Mouse (Mus musculus): ENCODE measurements around the gene Lgalsl. TPM values are rescaled to one million over a fixed set of nuclear protein-coding genes. Genes with fewer than 3 reads are reported as not detected.

Lgalsl gene
- polyA plus RNA-seq, 1 experiment from 2014 or later: 94.2 TPM

DNA sequence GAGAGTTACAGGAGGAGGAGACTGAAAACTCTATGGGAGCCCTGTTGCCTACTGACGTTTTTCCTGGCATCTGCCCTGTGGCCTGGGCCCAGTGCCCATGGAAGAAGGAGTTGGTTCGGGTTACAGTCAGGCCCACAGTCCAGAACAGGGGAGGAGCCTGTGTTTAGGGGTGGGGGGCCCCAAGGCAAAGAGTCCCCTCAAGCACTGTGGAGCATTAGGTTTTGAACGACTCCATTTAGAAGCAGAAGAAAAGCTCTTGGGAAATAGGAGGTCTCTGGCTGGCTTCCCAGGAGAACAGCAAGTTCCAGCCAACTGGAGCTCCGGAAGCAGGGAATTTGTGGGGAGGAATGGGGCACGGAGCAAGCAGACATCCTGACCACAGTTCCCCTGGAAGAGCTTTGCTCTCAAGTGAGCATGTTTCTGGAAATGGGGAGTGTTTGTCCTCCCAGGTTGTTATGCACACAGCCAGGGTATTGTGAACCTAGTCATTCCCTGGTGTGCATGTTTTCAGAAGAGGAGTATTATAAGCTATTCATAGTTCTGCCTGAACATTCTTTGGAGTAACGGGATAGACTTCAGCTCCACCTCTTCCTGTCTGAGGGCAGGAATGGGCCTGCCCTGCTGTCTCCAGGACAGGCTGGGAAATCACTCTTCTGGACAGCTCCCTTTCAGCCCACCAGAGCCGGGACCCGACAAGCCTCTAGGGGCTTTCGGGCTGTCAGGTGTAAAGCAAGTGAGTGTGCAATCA, 28.2 kb upstream of the Lgalsl start:
- ATAC-seq (ENCODE audit: low FRiP score, low TSS enrichment) (peak; percentile 77), DNase-seq (ENCODE audit: low spot score) (peak; percentile 63)
- H3K36me3 ChIP-seq (ENCODE audit: control insufficient read depth, insufficient read depth, low read length): no peaks in the 10 kb centered on the region
- no peak overlapping the region; the same call in 1 of the 2 replicates for H3K4me3 ChIP-seq (ENCODE audit: low read depth, low read length)
- peak overlapping the region; percentile 93 for H3K27ac ChIP-seq (replicated peaks)
- no peaks in the 10 kb centered on the region for H3K27me3 ChIP-seq (ENCODE audit: control insufficient read depth, insufficient read depth, low read length)
- H3K4me2 ChIP-seq (replicated peaks; ENCODE audit: low read depth): peak overlapping the region; percentile 42
- no peak overlapping the region for H3K9ac ChIP-seq (ENCODE audit: low read length)
- no peak for TF ChIP-seq CTCF (IDR thresholded peaks at IDR 0.05; ENCODE audit: low read depth)
- no peak for TF ChIP-seq EP300 (optimal IDR thresholded peaks at IDR 0.05)
- H3K4me1 ChIP-seq (replicated peaks; ENCODE audit: control insufficient read depth, insufficient read depth): 0 out of 2 replicates have a peak, but pooled peaks cover 3% of the 10 kb centered on the region
- no peaks in the 10 kb centered on the region for H3K9me3 ChIP-seq (ENCODE audit: control insufficient read depth, low read length)
- 7% methylated on average over 9 of the region's 9 CpGs for WGBS

DNA sequence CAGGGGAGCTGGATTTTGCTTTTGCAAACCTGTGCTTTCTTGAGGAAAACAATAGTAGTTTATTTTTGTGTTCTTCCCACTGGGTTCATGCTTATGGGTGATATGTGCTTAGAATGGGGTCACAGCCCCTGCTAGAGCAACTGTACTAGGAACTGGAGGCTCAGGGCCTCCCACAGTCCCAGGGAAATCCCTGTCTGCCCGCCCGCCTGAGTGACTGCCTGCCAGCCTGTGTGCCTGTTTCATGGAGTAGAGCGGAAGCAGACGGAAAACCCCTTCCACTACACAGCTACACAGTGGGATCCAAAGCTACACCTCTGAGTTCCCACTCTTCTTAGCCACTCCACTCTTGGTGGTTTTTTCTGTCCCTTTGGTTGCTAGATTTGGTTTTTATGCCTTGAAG, 27.1 kb upstream of the Lgalsl start:
- Histone ChIP-seq H3K9me3 (ENCODE audit: control insufficient read depth, low read length) (no peaks in the 10 kb centered on the region), H3K4me2 (replicated peaks; ENCODE audit: low read depth) (no peak overlapping the region), H3K36me3 (ENCODE audit: control insufficient read depth, insufficient read depth, low read length) (no peaks in the 10 kb centered on the region), H3K27ac (replicated peaks) (peak overlapping the region; percentile 93; the same call in 1 of the 2 replicates), H3K4me3 (ENCODE audit: low read depth, low read length) (no peak overlapping the region), H3K27me3 (ENCODE audit: control insufficient read depth, insufficient read depth, low read length) (no peaks in the 10 kb centered on the region), H3K9ac (ENCODE audit: low read length) (no peak overlapping the region), H3K4me1 (replicated peaks; ENCODE audit: control insufficient read depth, insufficient read depth) (0 out of 2 replicates have a peak, but pooled peaks cover 3% of the 10 kb centered on the region)
- no peak for TF ChIP-seq CTCF (IDR thresholded peaks at IDR 0.05; ENCODE audit: low read depth)
- no peak for DNase-seq (ENCODE audit: low spot score)
- ATAC-seq (ENCODE audit: low FRiP score, low TSS enrichment): no peak
- 92% methylated on average over 4 of the region's 4 CpGs for WGBS

DNA sequence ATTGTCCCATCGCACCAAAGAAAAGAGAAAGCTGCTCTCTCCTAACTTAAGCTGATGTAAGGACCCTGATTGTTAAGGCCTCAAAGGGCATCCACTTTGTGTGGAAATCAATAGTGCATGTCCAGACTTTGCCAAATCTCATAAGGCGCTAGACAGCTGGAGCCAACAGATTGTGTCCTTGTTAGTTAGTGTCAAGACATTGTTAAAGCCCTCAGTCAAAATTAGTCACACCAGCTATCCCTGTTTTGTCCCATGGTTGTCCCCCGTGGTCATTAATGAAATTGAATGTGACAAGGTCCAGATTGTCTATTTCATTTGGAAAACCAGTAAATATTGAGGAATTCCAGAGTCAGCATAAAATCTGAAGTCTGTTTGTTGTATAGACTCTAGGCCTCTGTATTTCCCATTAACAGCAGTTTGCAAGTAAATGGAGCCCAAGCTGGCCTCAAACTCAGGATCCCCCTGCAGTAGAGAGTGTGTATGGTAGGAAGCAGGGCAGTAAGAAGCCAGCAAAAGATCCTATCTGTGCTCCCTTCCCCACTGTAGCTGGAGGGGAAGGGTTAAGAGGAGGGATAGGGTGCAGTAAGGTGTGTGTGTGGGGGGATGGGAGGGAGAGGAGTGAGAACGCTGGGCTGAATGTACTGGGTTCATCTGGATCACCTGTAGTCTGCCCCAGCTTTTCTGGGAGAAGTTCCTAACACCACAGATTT, 23.3 kb upstream of the Lgalsl start:
- Histone ChIP-seq H3K4me1 (replicated peaks; ENCODE audit: control insufficient read depth, insufficient read depth) (0 out of 2 replicates have a peak, but pooled peaks cover 3% of the 10 kb centered on the region), H3K9me3 (ENCODE audit: control insufficient read depth, low read length) (no peaks in the 10 kb centered on the region), H3K4me2 (replicated peaks; ENCODE audit: low read depth) (no peak overlapping the region), H3K4me3 (ENCODE audit: low read depth, low read length) (no peak overlapping the region), H3K36me3 (ENCODE audit: control insufficient read depth, insufficient read depth, low read length) (no peaks in the 10 kb centered on the region), H3K27ac (replicated peaks) (no peak overlapping the region), H3K9ac (ENCODE audit: low read length) (no peak overlapping the region), H3K27me3 (ENCODE audit: control insufficient read depth, insufficient read depth, low read length) (no peaks in the 10 kb centered on the region)
- DNase-seq (ENCODE audit: low spot score): no peak
- ATAC-seq (ENCODE audit: low FRiP score, low TSS enrichment): no peak
- WGBS: 84% methylated on average over 4 of the region's 4 CpGs
- TF ChIP-seq CTCF (IDR thresholded peaks at IDR 0.05; ENCODE audit: low read depth) (no peak), EP300 (optimal IDR thresholded peaks at IDR 0.05) (no peak)

DNA sequence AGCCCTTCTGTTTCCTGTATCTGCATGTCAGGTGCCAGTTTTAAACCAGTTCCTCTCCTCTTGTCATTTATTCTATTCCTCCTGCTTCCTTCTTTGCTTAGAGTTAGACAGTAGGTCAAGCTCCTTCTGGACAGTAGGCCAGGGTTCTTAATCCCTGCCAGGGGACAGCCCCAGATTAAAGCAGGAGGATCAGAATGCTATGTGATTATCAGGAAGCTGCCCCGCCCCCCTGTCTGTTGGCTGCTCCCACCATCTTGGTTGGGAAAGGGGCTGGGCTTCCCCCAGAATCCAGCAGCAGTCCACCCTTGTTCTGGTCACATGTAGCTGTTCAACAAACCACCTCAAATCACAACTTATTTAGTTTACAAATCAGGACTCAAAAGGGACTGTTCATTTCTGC, 19.3 kb upstream of the Lgalsl start:
- 88% methylated on average over 1 of the region's 1 CpGs for WGBS
- no peak for TF ChIP-seq EP300 (optimal IDR thresholded peaks at IDR 0.05)
- TF ChIP-seq CTCF (IDR thresholded peaks at IDR 0.05; ENCODE audit: low read depth): no peak
- no peak overlapping the region for H3K9ac ChIP-seq (ENCODE audit: low read length)
- no peaks in the 10 kb centered on the region for H3K9me3 ChIP-seq (ENCODE audit: control insufficient read depth, low read length)
- H3K4me2 ChIP-seq (replicated peaks; ENCODE audit: low read depth): no peak overlapping the region
- DNase-seq (ENCODE audit: low spot score) (no peak), ATAC-seq (ENCODE audit: low FRiP score, low TSS enrichment) (0 out of 2 replicates have a peak, but pooled peaks have one; percentile 8)
- no peaks in the 10 kb centered on the region for H3K27me3 ChIP-seq (ENCODE audit: control insufficient read depth, insufficient read depth, low read length)
- H3K4me3 ChIP-seq (ENCODE audit: low read depth, low read length): no peak overlapping the region
- no peak overlapping the region for H3K27ac ChIP-seq (replicated peaks)
- no peaks in the 10 kb centered on the region for H3K36me3 ChIP-seq (ENCODE audit: control insufficient read depth, insufficient read depth, low read length)
- no peaks in the 10 kb centered on the region for H3K4me1 ChIP-seq (replicated peaks; ENCODE audit: control insufficient read depth, insufficient read depth)

DNA sequence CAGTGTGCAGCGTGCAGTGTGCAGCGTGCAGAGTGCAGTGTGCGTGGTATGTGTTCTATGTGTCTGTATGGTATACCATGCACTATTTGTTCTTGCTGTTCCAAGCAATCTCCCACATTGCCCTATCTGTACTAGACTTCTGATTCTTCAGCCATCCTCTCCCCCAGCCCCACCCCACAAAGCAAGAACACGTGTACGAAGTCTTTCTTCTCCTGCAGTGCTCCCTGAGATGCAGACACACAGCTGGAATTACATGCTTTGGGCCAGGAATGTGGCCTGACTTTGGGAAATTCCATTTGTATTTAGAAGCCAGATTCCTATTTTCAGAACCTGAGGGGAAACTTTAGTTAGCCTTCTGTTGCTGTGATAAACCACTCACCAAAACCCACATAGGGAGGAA, 18.5 kb upstream of the Lgalsl start:
- 63% methylated on average over 5 of the region's 5 CpGs for WGBS
- Histone ChIP-seq H3K27ac (replicated peaks) (no peak overlapping the region), H3K36me3 (ENCODE audit: control insufficient read depth, insufficient read depth, low read length) (no peaks in the 10 kb centered on the region), H3K4me1 (replicated peaks; ENCODE audit: control insufficient read depth, insufficient read depth) (no peaks in the 10 kb centered on the region), H3K9ac (ENCODE audit: low read length) (no peak overlapping the region), H3K4me3 (ENCODE audit: low read depth, low read length) (no peak overlapping the region), H3K27me3 (ENCODE audit: control insufficient read depth, insufficient read depth, low read length) (no peaks in the 10 kb centered on the region), H3K4me2 (replicated peaks; ENCODE audit: low read depth) (no peak overlapping the region), H3K9me3 (ENCODE audit: control insufficient read depth, low read length) (no peaks in the 10 kb centered on the region)
- TF ChIP-seq CTCF (IDR thresholded peaks at IDR 0.05; ENCODE audit: low read depth): no peak
- no peak for TF ChIP-seq EP300 (optimal IDR thresholded peaks at IDR 0.05)
- ATAC-seq (ENCODE audit: low FRiP score, low TSS enrichment): peak; percentile 26; the same call in 1 of the 2 replicates
- no peak for DNase-seq (ENCODE audit: low spot score)

DNA sequence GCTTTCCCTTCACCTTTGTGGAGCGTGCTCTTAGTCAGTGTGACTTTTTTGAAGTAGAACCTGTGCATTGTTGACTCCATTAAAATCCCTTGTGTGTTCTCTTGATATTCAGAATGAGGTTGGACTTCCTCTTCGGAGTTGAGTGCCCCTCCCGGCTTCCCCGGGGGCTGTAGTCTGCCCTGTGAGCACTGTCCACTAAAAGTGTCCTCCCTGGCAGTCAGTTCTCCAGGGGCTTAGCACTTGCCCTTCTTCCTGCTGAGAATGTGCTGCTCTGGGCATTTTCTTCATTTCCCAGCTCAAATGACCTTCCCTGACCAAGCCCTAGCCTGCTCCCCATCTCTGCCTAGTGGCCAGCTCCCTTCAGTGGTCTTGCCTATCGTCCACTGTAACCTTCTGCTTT, 6.5 kb upstream of the Lgalsl start:
- Histone ChIP-seq H3K36me3 (ENCODE audit: control insufficient read depth, insufficient read depth, low read length) (no peaks in the 10 kb centered on the region), H3K4me3 (ENCODE audit: low read depth, low read length) (no peak overlapping the region), H3K9ac (ENCODE audit: low read length) (no peak overlapping the region), H3K9me3 (ENCODE audit: control insufficient read depth, low read length) (no peaks in the 10 kb centered on the region), H3K4me2 (replicated peaks; ENCODE audit: low read depth) (no peak overlapping the region), H3K27me3 (ENCODE audit: control insufficient read depth, insufficient read depth, low read length) (no peaks in the 10 kb centered on the region), H3K4me1 (replicated peaks; ENCODE audit: control insufficient read depth, insufficient read depth) (no peaks in the 10 kb centered on the region), H3K27ac (replicated peaks) (no peak overlapping the region)
- ATAC-seq (ENCODE audit: low FRiP score, low TSS enrichment): no peak
- WGBS: 81% methylated on average over 5 of the region's 5 CpGs
- no peak for DNase-seq (ENCODE audit: low spot score)
- TF ChIP-seq EP300 (optimal IDR thresholded peaks at IDR 0.05) (no peak), CTCF (IDR thresholded peaks at IDR 0.05; ENCODE audit: low read depth) (no peak)

All from stomach, postnatal 0 days (tissue).